Mouse (Mus musculus) kidney, postnatal 25 days (tissue): ENCODE measurements at regions not wholly inside any gene's neighbourhood (a gene's known extent, or its start where the extent isn't known, plus 50 kb on each side); places are given as distances from the start of the nearest gene placed in this dataset.

Experiments used
- DNase-seq, 2 experiments: peaks; one replicate each; pipeline ENCODE4 v3.0.0; 2021; ENCODE audit warnings: mixed read lengths in 2 of 2

DNA sequence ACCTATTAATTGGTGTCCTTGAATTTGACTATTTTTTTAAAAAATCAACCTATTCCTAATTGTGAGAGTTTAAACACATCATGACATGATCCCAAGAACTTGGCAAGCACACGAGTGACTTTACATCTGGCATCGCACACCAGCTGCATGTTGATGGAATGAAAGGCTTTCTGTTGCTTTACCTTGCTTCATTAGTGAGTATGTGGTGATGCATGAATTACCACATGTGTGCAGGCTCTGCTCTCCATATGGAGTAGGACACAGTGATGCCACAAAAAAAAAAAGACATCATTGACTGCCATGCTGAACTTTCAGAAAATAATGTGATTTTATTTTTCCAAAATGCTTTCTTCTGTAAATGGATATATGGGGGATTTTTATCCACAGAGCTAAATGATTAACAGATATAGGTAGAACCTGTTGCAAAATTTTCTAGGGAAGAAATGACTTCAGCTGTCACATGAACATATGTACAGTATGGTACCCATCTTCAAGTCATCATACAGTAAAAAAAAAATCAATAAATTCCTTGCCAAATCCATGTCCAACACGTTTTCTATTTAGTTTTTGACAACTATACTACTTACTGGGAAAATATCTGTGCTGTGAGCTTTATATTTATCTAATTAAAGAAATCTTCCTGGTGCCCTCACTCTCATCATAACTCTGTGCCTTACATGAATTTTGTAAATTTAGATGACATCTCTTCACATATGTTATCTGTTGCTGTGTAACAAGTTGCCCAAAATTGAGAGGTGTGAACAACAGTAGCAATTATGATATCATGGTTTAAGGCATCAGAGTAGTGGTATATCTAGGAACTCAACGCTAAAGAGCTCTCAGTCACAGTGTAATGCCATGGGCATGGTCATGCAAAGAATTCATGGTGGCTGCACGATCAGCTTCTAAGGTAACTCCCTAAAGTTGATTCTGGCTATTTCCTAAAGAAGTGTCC lies 84.0 kb upstream of the Arrdc3 start:
- no peak for DNase-seq

DNA sequence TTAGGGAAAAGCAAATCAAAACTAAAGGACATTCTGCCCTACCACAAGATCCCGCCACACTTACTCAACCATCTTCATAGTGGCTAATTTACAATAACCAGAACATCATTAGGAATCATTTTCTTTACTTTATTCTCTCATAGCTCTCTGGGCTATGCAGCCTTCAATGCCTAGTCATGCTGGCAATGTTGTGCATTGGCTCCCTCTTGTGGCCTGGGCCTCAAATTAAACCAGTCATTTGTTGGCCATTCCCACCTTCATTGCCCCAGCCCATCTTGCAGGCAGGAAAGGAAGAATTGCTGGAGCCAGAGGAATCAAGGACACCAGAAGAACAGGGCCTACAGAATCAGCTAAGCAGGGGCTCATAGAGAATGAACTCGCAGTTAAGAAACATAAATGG lies 77.0 kb upstream of the Arrdc3 start:
- peak in 1 of 2 experiments; percentile 39 for DNase-seq

DNA sequence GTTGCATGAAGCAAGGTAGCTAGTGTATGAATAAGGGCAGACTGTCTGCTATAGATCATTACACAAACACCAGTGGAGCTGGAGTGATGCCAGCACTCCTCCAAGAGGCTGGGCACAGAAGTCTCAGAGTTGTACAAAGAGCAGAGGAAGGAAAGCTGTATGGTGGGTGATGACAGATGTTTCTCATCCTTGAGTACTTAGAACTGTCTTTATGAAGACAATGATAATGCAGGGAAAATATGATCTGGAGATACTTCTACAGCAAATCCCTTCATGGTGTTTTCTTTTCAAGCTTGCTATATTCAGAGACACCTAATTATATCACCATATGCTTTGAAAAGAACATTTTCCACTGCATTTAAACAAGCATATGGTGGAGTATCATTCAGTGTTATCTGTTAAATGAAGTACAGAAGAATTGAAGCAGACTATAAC lies 56.1 kb upstream of the Arrdc3 start:
- peak in 1 of 2 experiments; percentile 8 for DNase-seq
